Mouse (Mus musculus): Measurements from ENCODE around the gene Tmed4.
A peak's percentile ranks its signal among the peaks of the same experiment; 100 is the strongest.
"Not testable (repeated sequence)": the region's sequence is repeated elsewhere in the genome, so short reads cannot be mapped to it uniquely, and the experiment has no call there.

The Tmed4 gene

DNA sequence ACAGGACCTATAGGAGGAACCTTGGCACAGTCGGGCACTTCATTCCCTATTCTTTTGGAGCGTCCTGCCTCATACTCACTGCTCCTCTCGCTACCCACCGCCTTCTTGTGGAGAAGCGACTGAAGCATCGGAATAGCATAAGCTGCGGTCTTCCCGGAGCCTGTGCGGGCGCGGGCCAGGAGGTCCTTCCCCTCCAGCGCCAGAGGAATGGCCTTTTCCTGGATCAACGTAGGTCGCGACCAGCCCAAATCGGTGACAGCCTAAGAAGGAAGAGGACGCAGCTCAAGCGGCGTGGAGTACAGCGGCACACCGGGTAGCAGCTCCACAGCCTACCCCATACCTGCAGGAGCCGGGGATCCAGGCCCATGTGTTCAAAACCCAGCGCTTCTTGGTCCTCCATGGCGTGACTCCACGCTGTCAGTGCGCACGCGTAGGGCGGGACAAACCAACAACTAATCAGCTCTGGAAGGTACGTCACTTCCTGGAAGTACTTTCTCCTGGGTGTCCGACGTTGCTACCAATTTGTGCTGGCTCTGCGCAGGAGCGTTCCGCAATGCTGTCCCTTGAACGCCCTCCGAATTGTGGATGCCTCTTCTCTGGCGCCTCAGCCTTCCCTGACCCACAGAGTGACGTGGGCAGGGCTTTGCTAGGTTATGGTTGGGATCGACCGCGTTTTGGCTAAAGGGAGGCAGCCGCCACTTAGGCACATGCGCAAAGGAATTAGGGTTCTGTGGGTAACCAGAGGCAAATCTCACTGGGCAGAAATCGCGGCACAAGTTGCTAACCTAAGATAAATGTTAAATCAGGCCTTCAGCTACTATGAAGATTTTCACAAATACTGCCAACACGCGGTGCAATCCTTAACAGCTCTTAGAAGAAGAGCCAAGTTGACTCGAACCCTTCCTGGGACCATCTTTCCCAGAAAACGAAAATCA lies 7.1 kb downstream of the Tmed4 start, which contains the start of gene Ddx56:
TSS of gene Ddx56 (minus strand) at position 453 of the 935 bp plus-strand sequence.
- peak; percentile 90 for DNase-seq

DNA sequence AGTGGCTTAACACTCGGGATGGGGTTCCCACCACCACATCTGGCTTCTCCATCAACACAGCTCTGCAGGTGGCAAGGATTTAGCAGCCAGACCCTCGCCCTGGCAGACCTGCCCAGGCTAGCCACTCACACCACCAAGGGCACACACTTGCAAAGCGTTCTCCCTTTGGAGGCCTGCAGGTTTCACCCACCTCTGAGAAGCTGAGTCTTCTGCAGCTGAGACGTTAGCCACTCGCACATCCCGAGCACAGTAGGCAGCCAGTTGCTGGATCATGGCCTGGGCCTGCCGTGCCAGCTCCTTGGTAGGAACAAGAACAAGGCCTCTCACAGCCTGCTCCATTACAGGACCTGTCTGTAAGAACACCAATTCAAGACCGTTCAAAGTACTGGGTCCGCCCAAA lies 8.0 kb downstream of the Tmed4 start:
- DNase-seq, result no peak

DNA sequence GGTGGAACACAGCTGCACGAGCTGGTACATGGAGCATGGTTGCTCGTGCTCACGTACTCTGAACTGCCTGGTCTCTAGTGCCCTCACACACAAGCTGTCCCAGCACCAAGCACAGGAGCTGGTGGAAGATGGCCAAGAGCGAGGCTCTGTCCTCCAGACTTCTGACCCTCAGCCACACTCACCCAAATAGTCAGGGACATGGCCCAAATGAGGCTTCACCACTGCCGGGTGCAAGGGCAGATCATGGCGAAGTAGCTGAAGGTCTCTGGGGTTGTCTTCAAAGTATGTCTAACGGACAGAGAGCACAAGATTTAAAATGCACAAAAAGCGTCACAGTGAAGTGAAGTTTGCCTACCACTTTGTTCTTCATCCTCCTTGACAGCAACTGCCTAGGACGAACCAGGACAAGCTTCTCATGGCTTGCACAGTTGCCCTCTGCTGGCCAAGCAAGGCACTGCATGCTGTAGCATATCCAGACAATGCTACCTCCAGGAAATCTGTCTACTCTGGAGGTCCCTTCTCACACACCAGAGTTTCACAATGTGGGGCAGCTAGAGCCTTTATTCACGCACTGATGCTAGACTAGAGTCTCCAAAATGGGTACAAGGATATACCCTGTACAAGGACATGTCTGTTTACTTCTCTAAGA lies 13.1 kb downstream of the Tmed4 start:
- peak; percentile 64 for DNase-seq

DNA sequence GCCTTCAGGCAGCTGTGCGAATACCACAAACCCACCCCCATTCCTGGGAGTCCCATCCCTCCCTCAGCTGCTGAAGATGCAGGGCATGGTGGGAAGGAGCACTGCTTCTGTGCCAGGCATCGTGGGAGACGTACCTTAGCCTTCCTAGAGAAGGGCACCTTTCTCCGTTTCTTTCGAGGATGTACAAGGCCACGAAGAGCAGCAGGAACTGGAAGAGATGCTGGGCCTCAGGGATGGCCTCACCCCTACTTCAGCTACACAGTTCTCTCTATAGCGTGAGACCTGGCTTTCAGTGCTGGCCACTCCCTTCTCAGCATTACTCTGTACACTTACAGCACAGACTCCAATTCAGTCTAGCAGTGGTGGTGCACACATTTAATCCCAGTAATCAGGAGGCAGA lies 15.3 kb downstream of the Tmed4 start:
- DNase-seq, result no peak

DNA sequence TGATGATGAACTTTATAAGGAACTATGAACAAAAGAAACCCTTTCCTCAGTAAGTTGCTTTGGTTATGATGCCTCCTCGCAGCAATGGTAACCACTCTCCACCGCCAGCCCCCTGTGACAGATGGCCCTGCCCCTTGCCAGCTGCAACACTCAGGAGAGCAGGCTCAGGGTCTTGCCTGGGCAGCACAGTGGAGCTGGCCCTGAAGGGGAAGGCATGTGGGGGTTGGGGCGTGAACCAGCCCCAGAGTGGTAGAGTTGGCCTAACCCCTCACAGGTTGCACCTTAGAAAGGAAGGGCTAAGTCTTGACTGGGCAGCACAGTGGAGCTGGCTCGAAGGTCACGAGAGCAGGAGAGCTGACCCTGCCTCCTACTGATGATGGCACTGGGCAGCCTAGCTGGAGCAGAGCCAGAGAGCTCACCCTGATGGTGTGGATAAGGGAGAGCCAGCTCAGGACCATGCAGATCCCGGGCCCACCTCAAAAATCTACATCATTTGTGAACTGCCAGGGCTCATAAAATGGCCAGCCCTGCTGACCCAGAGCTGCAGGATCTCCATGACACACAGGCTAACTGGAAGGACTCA lies 18.1 kb downstream of the Tmed4 start:
- DNase-seq, result no peak

DNA sequence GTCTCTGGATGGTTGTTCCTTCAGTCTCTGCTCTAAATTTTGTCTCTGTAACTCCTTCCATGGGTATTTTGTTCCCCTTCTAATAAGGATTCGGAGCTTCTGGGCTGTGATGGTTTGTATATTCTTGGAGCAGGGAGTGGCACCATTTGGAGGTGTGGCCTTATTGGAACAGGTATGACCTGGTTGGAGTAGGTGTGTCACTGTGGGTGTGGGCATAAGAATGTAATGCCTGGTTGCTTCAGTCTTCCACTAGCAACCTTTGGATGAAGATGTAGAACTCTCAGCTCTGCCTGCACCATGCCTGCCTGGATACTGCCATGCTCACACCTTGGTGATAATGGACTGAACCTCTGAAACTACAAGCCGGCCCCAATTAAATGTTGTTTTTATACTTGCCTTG lies 20.1 kb downstream of the Tmed4 start:
- DNase-seq, result not testable (repeated sequence)

DNA sequence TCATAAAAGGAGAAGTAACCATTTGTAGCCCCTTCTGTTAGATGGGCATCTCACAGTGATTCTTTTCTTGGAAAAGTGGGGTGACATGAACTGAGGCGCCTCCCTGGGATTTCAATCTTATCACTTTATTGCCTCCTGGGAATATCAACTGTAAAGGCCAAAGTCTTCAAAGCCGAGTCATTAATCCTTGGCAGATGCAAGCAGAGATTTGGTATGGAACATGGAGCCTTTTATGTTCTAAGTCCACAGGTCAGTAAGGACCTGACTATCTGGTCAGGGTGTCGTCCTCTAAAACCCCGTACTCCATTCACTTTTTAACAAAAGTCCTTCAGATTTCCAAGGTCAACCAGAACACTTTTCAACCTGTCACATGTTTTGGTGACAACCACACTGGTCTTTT lies 21.8 kb downstream of the Tmed4 start:
- DNase-seq, result no peak

DNA sequence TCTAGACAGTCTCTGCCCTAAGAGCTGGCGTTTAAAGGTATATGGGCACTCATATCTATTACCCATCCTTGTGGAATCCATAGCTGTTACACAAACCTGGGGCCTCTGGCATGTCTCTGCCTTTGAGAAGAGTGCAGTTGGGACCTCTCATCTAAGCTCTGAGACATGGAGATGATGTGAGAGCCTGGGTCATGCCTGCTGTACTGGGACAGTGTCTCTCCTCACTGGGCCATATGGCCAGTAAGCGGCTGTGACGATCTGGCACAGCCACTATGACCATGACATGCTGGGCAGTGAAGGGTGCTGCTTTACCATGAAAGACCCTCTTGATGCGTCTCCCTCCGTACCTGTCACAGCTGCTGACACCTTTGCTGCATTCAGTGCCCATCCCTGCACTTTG lies 22.4 kb downstream of the Tmed4 start:
- DNase-seq, result no peak

DNA sequence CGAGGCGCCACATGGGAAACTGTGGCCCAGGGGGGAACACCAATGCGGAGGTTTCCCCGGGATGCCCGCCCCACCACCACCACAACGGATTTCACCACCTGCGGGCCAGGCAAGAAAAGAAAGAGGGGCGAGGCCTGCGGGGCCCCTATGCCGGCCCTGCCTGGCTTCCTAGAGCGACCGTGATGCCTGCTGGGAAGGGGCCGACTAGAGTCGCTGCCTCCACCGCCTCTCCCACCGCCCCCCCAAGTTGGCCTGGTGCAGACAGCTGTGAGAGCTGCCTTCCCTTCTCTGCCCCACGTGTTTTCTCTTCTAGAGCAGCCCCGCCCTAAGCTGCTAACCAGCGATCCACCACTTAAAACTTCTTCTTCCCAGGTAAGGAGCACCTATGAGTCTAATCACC lies 30.0 kb downstream of the Tmed4 start:
- DNase-seq, result no peak

DNA sequence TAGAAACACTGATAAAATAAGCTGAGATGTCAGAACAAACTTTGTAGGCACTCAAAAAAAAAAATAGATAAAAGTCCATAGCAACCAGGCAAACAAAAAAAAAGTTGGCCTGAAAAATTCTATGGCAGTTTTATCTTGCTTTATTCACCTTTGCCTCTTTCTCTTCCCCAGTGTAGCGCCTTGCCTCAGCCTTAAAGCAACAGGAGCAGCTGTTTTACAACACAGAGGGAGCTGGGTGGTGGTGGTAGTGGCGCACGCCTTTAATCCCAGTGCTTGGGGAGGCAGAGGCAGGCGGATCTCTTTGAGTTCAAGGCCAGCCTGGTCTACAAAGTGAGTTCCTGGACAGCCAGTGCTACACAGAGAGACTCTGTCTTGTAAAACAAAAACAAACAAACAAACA lies 41.6 kb downstream of the Tmed4 start:
- DNase-seq, result no peak

DNA sequence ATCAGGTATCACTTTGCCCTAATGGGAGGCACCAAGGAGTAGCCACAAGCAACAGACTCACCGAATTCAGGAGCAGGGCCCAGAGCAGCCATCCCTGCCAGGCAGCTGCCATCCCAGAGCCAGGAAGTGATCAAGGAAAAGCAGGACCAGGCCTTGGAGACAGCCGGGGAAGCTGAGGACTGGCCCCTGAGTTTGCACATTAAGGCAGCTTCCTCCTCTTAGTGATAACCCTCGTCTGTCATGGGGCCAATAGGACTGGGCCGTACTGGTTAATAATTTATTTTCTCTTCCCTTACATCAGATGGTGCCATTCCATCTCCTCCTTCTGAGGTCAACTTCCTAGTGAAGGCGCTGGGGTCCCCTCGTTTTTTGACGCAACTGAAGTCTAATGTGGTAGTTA lies 44.7 kb downstream of the Tmed4 start, which contains the start of gene Npc1l1:
TSS of gene Npc1l1 (minus strand) at position 132 of the 400 bp plus-strand sequence.
- no peak for DNase-seq

DNA sequence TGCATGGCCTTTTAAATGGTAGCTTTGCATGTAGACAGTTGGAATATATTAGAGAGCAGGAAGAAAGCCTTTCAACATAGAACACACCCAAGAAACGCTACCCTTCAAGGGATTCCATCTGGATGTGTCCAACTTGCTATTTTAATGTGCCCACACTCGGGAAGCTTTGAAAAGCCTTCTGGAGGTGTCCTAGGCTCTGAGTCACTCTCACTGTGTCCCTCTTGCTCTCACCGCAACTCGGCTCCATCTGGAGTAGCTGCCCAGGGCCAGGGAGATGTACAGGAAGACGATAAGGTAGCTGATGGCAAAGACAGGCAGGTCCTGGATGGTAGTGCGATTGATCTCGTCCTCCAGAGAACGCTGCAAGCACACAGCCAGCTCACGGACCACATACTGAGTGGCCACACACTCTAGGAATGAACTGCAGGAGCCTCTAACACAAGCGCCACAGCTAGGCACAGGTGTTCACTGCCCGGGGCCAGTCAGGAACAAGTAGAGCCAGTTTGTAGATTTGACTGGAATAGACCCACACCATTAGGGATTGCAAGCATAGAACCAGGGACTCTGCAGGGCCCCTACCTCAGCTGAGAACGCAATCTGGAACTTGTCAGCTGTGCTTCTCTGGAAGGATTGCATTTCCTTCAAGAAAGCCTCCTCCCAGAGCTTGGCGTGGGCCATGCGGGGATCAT lies 50.0 kb downstream of the Tmed4 start:
- DNase-seq, result no peak

DNA sequence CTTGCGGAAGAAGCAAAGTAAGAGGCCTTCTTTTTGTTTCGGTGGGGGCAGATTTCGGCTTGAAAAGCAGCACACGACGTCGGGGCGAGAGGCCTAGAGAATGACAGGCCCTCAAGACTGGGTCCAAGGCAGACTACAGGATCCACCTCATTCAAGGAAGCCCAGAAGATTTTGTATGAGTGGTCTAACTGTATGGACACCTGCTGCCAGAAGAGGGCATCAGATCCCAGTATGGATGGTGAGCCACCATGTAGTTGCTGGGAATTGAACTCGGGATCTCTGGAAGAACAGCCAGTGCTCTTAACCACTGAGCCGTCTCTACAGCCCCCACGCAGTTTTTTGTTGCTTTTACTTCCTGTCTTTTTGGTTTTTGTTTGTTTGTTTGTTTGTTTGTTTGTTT lies 52.5 kb downstream of the Tmed4 start:
- DNase-seq, result no peak
